Mouse (Mus musculus) midbrain, embryonic 13.5 days (tissue): ENCODE results near the gene Hras. TPM values are rescaled to one million over a fixed set of nuclear protein-coding genes. Genes with fewer than 3 reads are reported as not detected.

Experiments
- ATAC-seq: fragments of 200-750 bp; cut with Nextera tagmentation; 2 replicates; pipeline ENCODE4 v1.8.0; 2017; ENCODE audit warnings: mild to moderate bottlenecking, moderate TSS enrichment, moderate library complexity
- H3K27ac ChIP-seq: fragments of 300-500 bp; sonication (generic); 2 replicates; pipeline ENCODE4 v1.5.1; 2015; ENCODE audit warnings: inconsistent platforms, mild to moderate bottlenecking, moderate library complexity
- H3K27me3 ChIP-seq: fragments of 300-500 bp; sonication (generic); 2 replicates; pipeline ENCODE4 v1.6.1; 2015; ENCODE audit warnings: mild to moderate bottlenecking, inconsistent platforms
- H3K36me3 ChIP-seq: fragments of 300-500 bp; sonication (generic); 2 replicates; pipeline ENCODE4 v1.6.1; 2015; ENCODE audit warnings: mild to moderate bottlenecking, inconsistent platforms
- H3K4me1 ChIP-seq: fragments of 300-500 bp; sonication (generic); replicated peaks from 2 replicates; pipeline ENCODE4 v1.6.1; 2015; ENCODE audit warnings: inconsistent platforms
- H3K4me2 ChIP-seq: fragments of 300-500 bp; sonication (generic); replicated peaks from 2 replicates; pipeline ENCODE4 v1.6.1; 2015; ENCODE audit warnings: moderate library complexity, mild to moderate bottlenecking, inconsistent platforms
- H3K4me3 ChIP-seq: fragments of 300-500 bp; sonication (generic); replicated peaks from 2 replicates; pipeline ENCODE4 v1.5.1; 2015; ENCODE audit warnings: mild to moderate bottlenecking, inconsistent platforms
- H3K9ac ChIP-seq: fragments of 300-500 bp; sonication (generic); replicated peaks from 2 replicates; pipeline ENCODE4 v1.6.1; 2015; ENCODE audit warnings: mild to moderate bottlenecking, inconsistent platforms
- H3K9me3 ChIP-seq: fragments of 300-500 bp; sonication (generic); 2 replicates; pipeline ENCODE4 v1.6.1; 2016; ENCODE audit warnings: mild to moderate bottlenecking, inconsistent platforms
- WGBS: fragments of 180-500 bp; shearing (Covaris S2); methylation state at CpG from one replicate; pipeline ENCODE4 v1.1.7; 2015; 5-methylcytosine and 5-hydroxymethylcytosine counted together
- polyA plus RNA-seq: library from polyadenylated mRNA; unstranded; fragments of >200 nt; fragmentation: Nextera tagmentation; extraction: Ambion mirVana; gene quantifications from 2 replicates; pipeline ENCODE4 v1.2.1, GENCODE M21; 2015

Hras gene
- polyA plus RNA-seq, 1 experiment from 2014 or later: 114 TPM

- Histone ChIP-seq H3K9me3 (no peaks in the 10 kb centered on the region), H3K27ac (no peak overlapping the region), H3K27me3 (no peaks in the 10 kb centered on the region), H3K4me3 (no peak overlapping the region), H3K4me1 (peaks cover 25% of the 10 kb centered on the region), H3K9ac (no peak overlapping the region), H3K4me2 (no peak overlapping the region), H3K36me3 (peaks cover 13% of the 10 kb centered on the region)
- ATAC-seq: no peak
- WGBS: 84% methylated on average over 1 of the region's 1 CpGs
These were observed 24.5 kb downstream of the Hras start for GRCm38 (mm10) chr7:141169300-141169699.

- WGBS: 3% methylated on average over 22 of the region's 22 CpGs
- H3K4me1 ChIP-seq: peaks cover 24% of the 10 kb centered on the region
- H3K27me3 ChIP-seq: no peaks in the 10 kb centered on the region
- peaks cover 16% of the 10 kb centered on the region for H3K36me3 ChIP-seq
- peak overlapping the region; percentile 45 for H3K4me2 ChIP-seq
- no peaks in the 10 kb centered on the region for H3K9me3 ChIP-seq
- H3K27ac ChIP-seq: no peak overlapping the region
- no peak for ATAC-seq
- H3K4me3 ChIP-seq: peak overlapping the region; percentile 25
- peak overlapping the region; percentile 61 for H3K9ac ChIP-seq
These were observed 25.3 kb downstream of the Hras start for GRCm38 (mm10) chr7:141168518-141168953.

GRCm38 (mm10) chr7:141167901-141168517, 25.8 kb downstream of the Hras start:
- peak overlapping the region; percentile 61 for H3K9ac ChIP-seq
- 20% methylated on average over 7 of the region's 7 CpGs for WGBS
- peak overlapping the region; percentile 25 for H3K4me3 ChIP-seq

GRCm38 (mm10) chr7:141164850-141165249, 29.0 kb downstream of the Hras start:
- Histone ChIP-seq H3K4me1 (peaks cover 10% of the 10 kb centered on the region), H3K4me2 (no peak overlapping the region), H3K9me3 (no peaks in the 10 kb centered on the region), H3K36me3 (peaks cover 45% of the 10 kb centered on the region), H3K4me3 (no peak overlapping the region), H3K27ac (no peak overlapping the region), H3K27me3 (no peaks in the 10 kb centered on the region), H3K9ac (no peak overlapping the region)
- no peak for ATAC-seq
- 86% methylated on average over 6 of the region's 6 CpGs for WGBS

More at GRCm38 (mm10) chr7:141167901-141168517, 25.8 kb downstream of the Hras start:
- Histone ChIP-seq H3K27ac (no peak overlapping the region), H3K27me3 (no peaks in the 10 kb centered on the region), H3K4me2 (peak overlapping the region; percentile 45), H3K4me1 (peaks cover 19% of the 10 kb centered on the region), H3K9me3 (no peaks in the 10 kb centered on the region), H3K36me3 (peaks cover 20% of the 10 kb centered on the region)
- ATAC-seq: no peak

DNA sequence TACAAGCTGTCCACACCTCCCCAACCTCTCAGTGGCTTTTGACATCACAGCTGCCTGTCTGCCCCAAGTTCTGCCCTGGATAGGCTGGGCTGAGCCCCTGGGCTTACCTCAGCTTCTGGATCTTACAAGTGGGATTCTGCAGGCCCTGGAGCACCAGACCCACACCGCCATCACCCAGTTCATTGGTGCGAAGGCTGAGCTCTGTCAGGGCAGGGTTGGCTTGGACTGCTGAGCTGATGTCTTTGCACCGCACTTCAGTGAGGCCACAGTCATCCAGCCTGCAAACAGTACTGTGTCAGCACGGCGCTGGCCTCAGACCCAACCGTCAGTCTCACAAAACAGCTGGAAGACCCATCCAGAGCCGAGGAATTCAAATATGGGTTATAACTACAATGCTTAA, 29.4 kb downstream of the Hras start:
- no peaks in the 10 kb centered on the region for H3K27me3 ChIP-seq
- no peak overlapping the region for H3K27ac ChIP-seq
- peaks cover 49% of the 10 kb centered on the region for H3K36me3 ChIP-seq
- H3K4me1 ChIP-seq: peaks cover 10% of the 10 kb centered on the region
- 94% methylated on average over 7 of the region's 7 CpGs for WGBS
- H3K9ac ChIP-seq: no peak overlapping the region
- H3K4me3 ChIP-seq: no peak overlapping the region
- ATAC-seq: no peak
- H3K4me2 ChIP-seq: no peak overlapping the region
- no peaks in the 10 kb centered on the region for H3K9me3 ChIP-seq

DNA sequence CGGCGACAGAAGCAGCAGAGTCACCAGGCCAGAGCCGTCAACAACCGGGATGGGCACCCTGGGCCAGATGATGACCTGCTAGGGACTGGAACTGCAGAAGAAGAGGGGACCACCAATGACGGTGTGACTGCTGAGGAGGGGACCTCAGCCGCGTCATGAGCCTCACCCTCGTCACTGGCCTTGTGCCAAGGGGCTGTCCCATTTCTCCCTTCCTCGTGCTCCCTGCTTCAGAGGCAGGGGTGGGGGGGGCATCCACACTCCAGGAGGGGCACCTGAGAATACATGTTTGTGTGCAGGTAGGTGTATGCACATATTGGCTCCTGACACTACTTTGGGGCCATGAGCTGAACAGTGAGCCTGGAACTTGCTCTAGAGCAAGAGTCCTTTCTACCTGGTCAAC, 38.4 kb downstream of the Hras start:
- peaks cover 79% of the 10 kb centered on the region for H3K36me3 ChIP-seq
- H3K4me1 ChIP-seq: no peaks in the 10 kb centered on the region
- ATAC-seq: no peak
- no peaks in the 10 kb centered on the region for H3K27me3 ChIP-seq
- no peak overlapping the region for H3K4me3 ChIP-seq
- 93% methylated on average over 9 of the region's 9 CpGs for WGBS
- H3K27ac ChIP-seq: no peak overlapping the region
- no peak overlapping the region for H3K9ac ChIP-seq
- H3K4me2 ChIP-seq: no peak overlapping the region
- H3K9me3 ChIP-seq: no peaks in the 10 kb centered on the region

DNA sequence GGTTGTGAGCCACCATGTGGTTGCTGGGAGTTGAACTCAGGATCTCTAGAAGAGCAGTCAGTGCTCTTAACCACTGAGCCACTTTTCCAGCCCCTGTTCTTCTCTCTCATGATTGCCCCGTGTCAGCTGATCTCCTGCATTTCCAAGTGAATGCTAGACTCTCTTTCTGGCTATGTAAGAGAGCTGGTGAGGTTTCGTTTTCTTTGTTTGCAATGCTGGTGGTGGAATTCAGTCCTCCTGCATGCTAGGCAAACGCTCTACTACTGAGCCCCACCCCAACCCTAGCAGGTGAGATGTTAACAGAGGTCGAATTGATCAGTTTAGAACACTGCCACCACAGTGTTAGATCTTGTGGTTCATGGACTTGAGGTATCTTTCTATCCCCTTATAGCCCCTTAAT, 45.2 kb downstream of the Hras start:
- Histone ChIP-seq H3K4me1 (no peaks in the 10 kb centered on the region), H3K9ac (no peak overlapping the region), H3K27ac (no peak overlapping the region), H3K27me3 (no peaks in the 10 kb centered on the region), H3K4me2 (no peak overlapping the region), H3K36me3 (peaks cover 68% of the 10 kb centered on the region), H3K4me3 (no peak overlapping the region), H3K9me3 (no peaks in the 10 kb centered on the region)
- WGBS: 87% methylated on average over 4 of the region's 4 CpGs
- no peak for ATAC-seq

DNA sequence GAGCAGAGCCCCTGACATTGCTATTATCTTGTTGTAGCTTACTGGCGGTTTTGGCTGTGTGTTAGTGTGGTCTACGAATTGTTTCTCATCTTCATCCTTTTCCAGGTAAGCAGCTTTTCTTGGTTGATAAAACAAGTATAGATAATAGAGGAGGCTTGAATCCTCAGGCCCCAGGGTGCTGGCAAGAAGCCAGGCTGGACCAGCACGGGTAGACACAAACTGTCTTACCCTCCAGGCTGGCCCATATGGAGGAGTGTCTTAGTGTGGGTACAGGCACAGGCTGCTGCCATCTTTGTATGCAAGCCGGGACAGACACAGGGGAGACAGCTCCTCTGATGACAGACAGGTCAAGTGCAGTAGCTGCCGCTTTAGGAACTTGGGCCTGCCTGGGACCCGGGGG, 46.8 kb downstream of the Hras start:
- Histone ChIP-seq H3K4me3 (no peak overlapping the region), H3K27me3 (no peaks in the 10 kb centered on the region), H3K36me3 (peaks cover 55% of the 10 kb centered on the region), H3K9ac (0 out of 2 replicates have a peak overlapping the region, but pooled peaks have one; percentile 23), H3K27ac (no peak overlapping the region), H3K4me2 (no peak overlapping the region), H3K9me3 (no peaks in the 10 kb centered on the region), H3K4me1 (no peaks in the 10 kb centered on the region)
- WGBS: 79% methylated on average over 6 of the region's 6 CpGs
- ATAC-seq: no peak

DNA sequence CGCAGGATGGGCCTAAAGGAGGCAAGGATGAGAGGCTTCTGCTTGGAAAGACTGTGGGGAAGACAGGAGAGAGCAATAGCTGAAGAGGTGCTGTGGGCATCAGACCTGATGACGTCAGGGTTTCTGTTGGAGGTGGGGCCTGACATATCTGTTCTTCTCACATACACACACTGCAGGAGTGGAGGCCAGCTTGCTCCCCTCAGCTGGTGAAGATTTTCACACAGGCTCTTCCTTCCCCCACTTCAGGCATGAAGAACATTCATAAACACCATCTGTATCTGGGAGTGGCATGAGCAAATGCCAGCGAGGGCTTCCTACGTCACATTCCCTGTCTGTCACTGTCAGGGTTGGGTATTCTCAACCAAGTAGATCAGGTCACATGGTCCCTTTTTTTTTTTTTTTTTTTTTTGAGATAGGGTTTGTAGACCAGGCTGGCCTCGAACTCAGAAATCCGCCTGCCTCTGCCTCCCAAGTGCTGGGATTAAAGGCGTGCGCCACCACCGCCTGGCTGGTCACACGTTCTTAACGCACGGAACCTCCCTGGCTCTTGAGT, 47.7 kb downstream of the Hras start:
- Histone ChIP-seq H3K27me3 (no peaks in the 10 kb centered on the region), H3K9ac (no peak overlapping the region), H3K4me1 (no peaks in the 10 kb centered on the region), H3K4me3 (no peak overlapping the region), H3K9me3 (no peaks in the 10 kb centered on the region), H3K36me3 (peaks cover 51% of the 10 kb centered on the region), H3K27ac (no peak overlapping the region), H3K4me2 (no peak overlapping the region)
- WGBS: 95% methylated on average over 12 of the region's 12 CpGs
- no peak for ATAC-seq

DNA sequence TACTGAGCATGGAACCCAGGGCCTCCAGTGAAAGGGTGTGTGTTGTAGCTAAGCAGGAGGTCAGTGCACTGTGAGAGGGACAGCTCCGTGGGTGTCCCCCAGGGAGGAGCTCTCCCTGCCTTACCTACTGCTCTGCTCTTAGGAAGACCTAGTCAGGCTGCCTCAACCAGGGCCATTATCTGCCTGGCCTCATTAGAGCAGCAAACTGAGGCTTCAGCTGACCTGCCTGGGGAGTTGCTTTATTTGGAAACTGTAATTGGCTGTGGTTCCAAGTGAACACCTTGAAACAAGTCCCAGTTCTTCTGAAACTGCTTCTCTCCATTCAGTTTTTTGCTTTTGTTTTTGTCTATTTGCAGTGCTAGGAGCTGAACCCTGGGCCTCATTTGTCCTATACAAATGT, 48.4 kb downstream of the Hras start:
- no peaks in the 10 kb centered on the region for H3K4me1 ChIP-seq
- H3K36me3 ChIP-seq: peaks cover 47% of the 10 kb centered on the region
- no peak overlapping the region for H3K9ac ChIP-seq
- no peaks in the 10 kb centered on the region for H3K27me3 ChIP-seq
- H3K9me3 ChIP-seq: no peaks in the 10 kb centered on the region
- H3K4me2 ChIP-seq: no peak overlapping the region
- no peak overlapping the region for H3K27ac ChIP-seq
- no peak overlapping the region for H3K4me3 ChIP-seq
- ATAC-seq: no peak
- WGBS: 78% methylated on average over 1 of the region's 1 CpGs

- ATAC-seq: no peak
- no peak overlapping the region for H3K9ac ChIP-seq
- H3K27ac ChIP-seq: no peak overlapping the region
- no peaks in the 10 kb centered on the region for H3K27me3 ChIP-seq
- no peaks in the 10 kb centered on the region for H3K4me1 ChIP-seq
- no peak overlapping the region for H3K4me3 ChIP-seq
- no peaks in the 10 kb centered on the region for H3K9me3 ChIP-seq
- 91% methylated on average over 3 of the region's 3 CpGs for WGBS
- H3K4me2 ChIP-seq: no peak overlapping the region
- peaks cover 47% of the 10 kb centered on the region for H3K36me3 ChIP-seq
These were observed 49.2 kb downstream of the Hras start for GRCm38 (mm10) chr7:141144650-141145049.

DNA sequence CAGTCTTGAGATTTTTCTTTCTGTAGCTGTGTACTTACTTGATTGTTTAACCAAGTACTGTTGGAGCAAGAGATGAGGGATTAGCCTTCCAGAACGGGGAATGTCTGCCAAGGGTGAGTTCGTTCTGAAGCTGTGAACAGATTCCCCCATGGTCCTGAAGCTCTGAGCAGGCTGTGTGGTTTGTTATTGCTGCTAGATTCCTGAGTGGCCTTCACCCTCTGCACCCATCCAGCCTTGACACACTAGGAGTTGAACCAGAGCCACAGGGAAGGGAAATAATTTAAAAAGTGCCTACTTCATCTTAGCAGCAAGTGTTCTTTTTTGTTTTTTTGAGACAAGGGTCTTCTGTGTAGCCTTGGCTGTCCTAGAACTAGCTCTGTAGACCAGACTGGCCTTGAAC, 49.9 kb downstream of the Hras start:
- peaks cover 52% of the 10 kb centered on the region for H3K36me3 ChIP-seq
- H3K9ac ChIP-seq: no peak overlapping the region
- 86% methylated on average over 2 of the region's 2 CpGs for WGBS
- no peaks in the 10 kb centered on the region for H3K9me3 ChIP-seq
- H3K4me3 ChIP-seq: no peak overlapping the region
- H3K27ac ChIP-seq: no peak overlapping the region
- H3K4me2 ChIP-seq: no peak overlapping the region
- no peaks in the 10 kb centered on the region for H3K27me3 ChIP-seq
- no peaks in the 10 kb centered on the region for H3K4me1 ChIP-seq
- no peak for ATAC-seq

- 52% methylated on average over 5 of the region's 5 CpGs for WGBS
- ATAC-seq: no peak
- Histone ChIP-seq H3K4me1 (no peaks in the 10 kb centered on the region), H3K4me2 (no peak overlapping the region), H3K27me3 (no peaks in the 10 kb centered on the region), H3K36me3 (peaks cover 55% of the 10 kb centered on the region), H3K27ac (no peak overlapping the region), H3K9me3 (no peaks in the 10 kb centered on the region), H3K4me3 (no peak overlapping the region), H3K9ac (no peak overlapping the region; the same call in 1 of the 2 replicates)
These were observed 50.7 kb downstream of the Hras start for GRCm38 (mm10) chr7:141143112-141143511.
